Mouse (Mus musculus): ENCODE results near the gene Gm11562.

Gm11562 gene

DNA sequence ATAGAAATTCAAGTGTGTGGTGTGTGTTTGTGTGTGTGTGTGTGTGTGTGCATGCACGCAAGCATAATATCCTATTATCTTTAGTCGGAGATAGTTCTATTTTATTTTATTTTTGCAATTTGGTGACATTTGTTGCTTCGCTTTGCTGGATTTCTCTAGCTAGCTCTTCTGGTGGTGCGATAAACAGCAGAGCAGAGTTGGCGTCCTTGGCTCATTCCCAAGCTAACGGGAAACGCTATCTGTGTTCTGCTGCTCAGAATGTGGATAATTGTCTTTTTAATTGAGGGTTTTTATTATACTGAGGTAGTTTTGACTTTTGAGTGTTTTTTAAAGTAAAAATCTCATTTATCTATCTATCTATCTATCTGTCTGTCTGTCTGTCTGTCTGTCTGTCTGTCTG, 35.1 kb downstream of the Gm11562 start:
- no peak for DNase-seq (ENCODE audit: low read depth in 2 of 2, low spot score in 2 of 2)

DNA sequence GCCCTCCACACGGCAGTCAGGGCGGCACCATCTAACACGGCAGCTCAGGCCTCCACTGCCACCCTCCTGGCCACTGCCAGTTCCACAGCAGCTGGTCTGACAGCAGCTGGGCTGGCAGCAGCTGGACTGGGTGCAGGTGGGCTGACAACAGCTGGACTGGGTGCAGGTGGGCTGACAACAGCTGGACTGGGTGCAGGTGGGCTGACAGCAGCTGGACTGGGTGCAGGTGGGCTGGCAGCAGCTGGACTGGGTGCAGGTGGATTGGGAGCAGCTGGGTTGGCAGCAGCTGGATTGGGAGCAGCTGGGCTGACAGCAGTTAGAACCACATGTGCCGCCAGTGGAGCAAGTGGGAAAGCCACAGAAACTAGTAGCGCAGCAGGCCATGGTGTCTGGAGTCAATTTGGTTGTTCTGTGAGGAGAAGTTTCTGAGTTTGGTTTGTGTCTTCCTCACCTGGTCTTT, 37.0 kb downstream of the Gm11562 start, which contains the start of gene Krtap1-4:
TSS of gene Krtap1-4 (minus strand) at position 410 of the 460 bp plus-strand sequence.
- no peak for DNase-seq (ENCODE audit: low read depth in 2 of 2, low spot score in 2 of 2)

DNA sequence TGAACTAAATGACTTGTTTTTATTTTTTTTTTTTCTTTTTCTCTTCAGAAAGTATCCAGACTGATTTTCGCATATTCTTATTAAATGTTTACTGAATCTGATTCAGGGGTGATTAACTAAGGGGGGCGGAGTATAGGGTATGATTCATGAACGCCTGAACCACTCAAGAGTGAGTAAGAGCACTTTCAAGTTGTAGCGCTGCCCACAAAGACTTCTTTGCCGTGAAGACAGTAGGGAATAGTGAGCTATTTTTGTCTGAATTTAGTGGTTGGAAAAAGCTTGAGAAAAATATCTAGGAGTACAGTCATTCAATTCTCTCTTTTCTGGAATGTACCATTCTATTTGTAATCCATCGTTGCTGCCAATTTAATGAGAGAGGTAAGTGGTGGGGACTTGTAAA, 38.7 kb downstream of the Gm11562 start:
- no peak for DNase-seq (ENCODE audit: low read depth in 2 of 2, low spot score in 2 of 2)

DNA sequence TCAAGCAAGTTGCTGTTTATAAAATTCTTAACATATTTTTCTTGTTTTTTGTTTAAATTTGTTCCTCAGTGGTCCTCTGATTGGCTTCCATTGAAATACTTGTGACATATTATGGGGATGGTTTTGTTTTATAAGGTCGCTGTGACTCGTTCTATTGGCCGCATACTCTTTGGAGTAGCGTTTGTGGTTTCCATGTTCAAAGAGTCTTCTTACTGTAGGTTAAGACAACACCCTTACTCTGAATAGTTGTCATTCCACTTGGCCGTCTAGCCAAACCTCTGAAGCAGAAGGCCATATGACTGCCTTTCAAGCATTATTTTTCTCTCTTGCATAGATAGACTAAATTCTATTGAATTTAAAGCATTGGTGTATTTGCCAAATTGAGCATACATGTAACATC, 39.2 kb downstream of the Gm11562 start:
- no peak for DNase-seq (ENCODE audit: low read depth in 2 of 2, low spot score in 2 of 2)

DNA sequence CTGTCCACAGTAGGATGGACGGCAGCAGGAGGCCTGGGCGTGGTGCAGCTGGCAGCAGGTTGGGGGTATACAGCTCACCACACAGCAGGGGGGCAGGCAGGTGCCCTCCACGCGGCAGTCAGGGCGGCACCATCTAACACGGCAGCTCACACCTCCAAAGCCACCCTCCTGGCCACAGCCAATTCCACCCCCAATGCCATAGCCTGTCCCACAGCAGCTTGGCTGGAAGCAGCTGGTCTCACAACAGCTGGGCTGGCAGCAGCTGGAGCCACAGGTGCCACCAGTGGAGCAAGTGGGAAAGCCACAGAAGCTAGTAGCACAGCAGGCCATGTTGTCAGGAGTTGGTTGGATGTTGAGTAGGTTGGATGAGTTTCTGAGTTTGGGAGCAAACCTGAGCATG, 39.6 kb downstream of the Gm11562 start, which contains the start of gene Krtap1-5:
TSS of gene Krtap1-5 (minus strand) at position 381 of the 400 bp plus-strand sequence.
- no peak for DNase-seq (ENCODE audit: low read depth in 2 of 2, low spot score in 2 of 2)

DNA sequence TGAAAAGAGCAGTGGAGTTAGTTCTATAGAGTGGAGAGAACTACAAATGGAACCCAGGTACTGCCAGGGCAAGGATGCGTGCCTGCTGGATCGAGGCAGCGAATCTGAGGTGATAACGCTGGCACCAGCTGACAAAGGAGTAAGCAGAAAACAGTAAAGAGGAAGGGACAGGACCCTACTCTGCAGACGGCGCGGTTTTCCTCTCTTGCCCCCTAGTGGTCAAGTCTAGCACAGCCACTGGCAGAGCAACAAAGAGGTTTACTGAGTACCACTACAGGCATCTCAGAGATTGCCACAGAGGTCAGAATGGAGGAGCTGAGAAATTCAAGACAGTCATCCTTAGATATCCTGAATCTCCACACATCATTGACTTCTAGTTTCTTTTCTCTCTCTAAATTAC, 46.1 kb downstream of the Gm11562 start:
- DNase-seq (ENCODE audit: low read depth in 2 of 2, low spot score in 2 of 2): peak; percentile 11 to 34

DNA sequence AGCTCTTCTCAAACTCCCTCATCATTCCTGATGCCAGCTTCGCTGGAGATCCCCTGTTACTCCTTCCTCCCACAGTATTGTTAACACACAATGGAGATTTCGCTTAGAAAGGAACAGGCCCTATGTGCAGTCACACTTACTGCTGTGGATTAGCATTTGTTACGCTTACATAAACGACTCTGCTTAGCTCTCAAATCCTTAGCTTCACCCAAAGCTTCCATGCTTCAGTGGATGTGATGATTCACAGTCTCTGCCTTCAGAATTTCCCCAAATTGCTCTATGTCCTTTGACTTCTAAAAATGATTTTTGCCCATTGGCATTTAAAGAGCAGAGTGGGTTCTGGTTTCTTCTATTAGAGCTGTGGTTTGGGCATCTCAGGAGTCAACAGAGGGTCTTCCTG, 47.1 kb downstream of the Gm11562 start:
- no peak for DNase-seq (ENCODE audit: low read depth in 2 of 2, low spot score in 2 of 2)

Measured in CD8-positive naive resting alpha-beta T cell, adult 2 months (primary cell).